Mouse (Mus musculus) cerebellum, adult (tissue): ENCODE results near the gene Mup4.
"Not testable (repeated sequence)": the region's sequence is repeated elsewhere in the genome, so short reads cannot be mapped to it uniquely, and the experiment has no call there.

Experiments used
- ATAC-seq: cut with Nextera tagmentation; 2 replicates; pipeline ENCODE4 v1.9.2; 2017; ENCODE audit warnings: mild to moderate bottlenecking, moderate library complexity, mixed read lengths; ENCODE audit not compliant: insufficient number of reproducible peaks, low FRiP score, low TSS enrichment

Gene Mup4

DNA sequence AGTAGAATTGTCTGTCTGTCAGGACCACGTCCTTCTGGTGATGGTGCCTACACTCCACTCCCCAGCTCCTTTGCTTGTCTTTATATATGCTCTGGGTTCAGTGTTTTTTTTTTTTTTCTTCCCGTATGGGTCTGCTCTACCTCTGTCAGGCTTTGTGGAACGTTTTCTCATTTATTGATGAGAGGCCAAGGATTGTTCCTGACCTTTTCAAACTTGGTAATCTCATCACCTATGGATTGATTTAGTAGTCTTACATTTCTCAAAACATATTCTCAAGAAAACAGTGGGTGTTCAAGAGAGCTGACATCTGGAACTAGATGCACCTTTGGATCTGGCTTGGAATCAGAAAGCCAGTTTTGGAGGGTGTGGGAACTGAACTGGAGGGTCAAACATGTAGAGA is at the start of gene Mup4:
Gene Mup4, minus strand, starts transcription at position 101 of the 400 bp plus-strand sequence.
- ATAC-seq, result no peak

DNA sequence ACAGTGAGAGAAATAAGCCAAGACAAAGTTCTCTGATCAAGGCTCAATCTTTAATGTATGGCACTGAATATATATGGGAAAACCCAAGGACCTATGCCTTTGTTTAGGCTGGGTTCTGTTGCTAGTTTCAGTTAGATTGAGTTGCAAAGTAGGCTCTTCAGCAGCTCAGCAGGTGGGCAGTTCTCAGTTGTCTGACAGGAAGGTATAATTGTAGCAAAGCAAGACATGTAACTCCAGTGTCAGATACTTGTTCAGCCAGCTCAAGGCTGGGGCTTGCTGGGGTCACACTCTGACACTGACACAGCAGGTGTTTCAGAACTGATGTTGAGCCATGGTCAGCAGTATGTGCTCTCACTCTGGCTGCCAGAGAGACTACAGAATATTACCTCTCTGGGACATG is 37.4 kb upstream of the Mup4 start:
- not testable (repeated sequence) for ATAC-seq

DNA sequence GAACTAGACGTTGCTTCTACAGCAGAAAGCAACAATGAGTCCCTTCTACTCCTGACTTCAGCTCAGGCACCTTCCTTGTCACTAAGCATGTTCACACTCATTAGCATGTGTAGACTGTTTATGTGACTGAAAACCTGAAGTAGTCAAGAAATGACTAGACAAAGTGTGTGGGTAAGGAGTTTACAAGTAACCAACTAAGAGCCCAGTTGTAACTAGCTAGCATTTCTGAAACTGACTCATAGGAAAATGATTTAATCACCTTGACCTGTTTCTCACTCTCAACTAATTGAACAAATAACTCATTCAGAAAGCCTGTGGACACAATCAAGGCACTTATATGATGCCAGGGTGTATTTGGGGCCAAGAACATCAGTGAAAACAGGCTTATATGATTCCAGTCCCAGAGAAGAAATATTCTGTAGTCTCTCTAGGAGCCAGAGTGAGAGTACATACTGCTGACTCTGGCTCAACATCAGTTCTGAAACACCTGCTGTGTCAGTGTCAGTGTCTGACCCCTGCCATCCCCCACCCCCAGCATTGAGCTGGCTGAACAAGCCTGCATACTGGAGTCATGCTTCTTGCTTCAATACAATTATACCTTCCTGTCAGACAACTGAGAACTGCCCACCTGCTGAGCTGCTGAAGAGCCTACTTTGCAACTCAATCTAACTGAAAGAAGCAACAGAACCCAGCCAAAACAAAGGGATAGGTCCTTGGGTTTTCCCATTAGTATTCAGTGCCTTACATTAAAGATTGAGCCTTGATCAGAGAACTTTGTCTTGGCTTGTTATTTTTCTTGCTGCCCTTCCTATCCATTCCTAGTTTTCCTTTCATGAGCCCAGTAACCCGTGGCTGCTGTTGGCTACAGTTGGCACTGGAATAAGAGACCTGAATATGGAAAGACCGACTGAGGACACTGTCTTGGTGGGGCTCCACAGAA is 3.2 kb upstream of the Mup4 start, which contains the start of gene Mup6:
Gene Mup6, plus strand, starts transcription at position 890 of the 940 bp plus-strand sequence.
- ATAC-seq, result no peak

DNA sequence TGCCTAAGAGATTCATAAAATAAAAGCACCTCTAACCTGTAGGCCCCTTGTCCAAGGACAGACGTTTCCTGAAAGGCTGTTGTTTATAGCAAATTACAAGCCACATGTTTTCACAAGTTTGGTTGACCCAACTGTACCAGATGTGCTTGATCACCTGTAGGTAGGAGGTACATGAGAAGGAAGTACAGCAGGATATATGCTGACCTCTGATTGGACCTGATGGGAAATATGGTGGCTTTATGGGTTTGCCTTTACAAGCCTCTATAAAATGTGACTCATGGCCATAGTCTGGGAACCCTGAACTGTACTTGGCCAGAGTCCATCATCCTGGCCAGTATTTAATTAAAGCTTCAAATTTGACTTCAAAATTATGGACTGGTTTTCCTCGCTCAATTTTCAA is 23.0 kb downstream of the Mup4 start:
- no peak for ATAC-seq

DNA sequence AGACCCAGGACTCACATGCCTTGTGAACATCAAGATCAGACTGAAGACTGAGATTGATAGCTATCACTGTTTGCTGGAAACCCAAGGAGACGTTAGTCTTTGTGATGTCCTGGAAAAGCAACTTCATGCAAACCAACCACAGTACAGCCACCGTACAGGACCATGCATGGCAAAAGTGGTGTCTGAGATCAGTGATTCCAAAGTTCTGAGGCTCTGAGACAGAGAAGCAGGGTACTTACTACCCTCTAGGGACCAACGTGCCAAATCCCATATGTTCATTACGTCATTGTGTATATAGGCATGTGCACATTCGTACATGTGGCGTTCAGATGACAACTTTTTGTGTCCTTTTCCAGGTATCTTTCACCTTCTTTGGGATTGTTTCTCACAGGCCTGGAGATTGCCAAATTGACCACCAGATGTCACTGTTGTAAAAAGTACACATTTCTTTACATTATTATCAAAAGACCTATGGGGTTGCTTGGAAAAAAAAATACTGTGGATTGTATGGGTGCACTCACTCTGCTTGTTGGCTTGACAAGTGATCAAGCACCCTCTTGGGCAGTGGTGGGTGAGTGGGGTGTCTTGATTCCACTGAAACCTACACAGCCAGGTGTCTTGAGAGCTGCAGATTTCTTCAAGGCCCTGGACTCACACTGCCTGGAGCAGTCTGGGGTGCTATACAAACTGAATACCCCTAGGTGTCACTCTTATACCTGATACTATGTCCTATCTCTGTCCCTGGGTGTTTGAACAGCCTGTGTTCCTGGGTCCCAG is 27.8 kb downstream of the Mup4 start:
- ATAC-seq, result peak; percentile 62

DNA sequence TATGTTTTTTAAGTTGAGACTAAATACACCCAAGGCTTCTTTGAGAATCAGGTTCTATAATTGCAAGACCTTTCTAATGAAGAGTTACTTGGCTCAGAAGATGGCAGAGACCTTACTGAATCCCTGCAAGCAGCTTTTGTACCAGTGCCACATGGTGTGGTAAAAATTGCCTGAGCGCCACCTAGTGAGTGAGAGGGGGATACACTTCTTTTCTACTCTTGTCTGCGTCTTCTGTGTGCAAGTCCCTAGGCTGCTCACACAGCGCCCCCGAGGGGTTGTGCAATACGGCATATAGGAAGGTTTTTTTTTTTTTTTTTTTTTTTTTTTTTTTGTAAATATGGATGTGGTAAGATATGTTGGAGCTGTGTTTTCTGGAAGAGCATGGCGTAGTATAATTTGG is 32.2 kb downstream of the Mup4 start:
- peak; percentile 81 for ATAC-seq

DNA sequence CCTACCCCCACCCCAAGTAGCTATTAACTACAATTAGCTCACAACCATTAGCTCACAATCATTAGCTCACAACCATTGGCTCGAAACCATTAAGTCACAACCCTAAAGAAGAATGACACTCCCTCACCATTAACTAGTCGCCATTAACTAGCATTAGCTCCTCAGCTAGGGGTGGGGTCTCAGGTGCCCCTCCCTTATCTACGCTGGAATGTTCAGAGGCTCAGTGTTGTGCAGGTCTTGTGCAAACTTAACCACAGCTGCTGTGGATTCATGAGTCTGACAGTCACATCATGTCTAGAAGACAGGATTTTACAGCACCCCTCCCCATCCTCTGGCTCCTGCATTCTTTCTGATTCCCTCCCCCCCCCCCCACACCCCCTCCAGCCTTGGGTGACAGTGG is 32.8 kb downstream of the Mup4 start:
- no peak for ATAC-seq

DNA sequence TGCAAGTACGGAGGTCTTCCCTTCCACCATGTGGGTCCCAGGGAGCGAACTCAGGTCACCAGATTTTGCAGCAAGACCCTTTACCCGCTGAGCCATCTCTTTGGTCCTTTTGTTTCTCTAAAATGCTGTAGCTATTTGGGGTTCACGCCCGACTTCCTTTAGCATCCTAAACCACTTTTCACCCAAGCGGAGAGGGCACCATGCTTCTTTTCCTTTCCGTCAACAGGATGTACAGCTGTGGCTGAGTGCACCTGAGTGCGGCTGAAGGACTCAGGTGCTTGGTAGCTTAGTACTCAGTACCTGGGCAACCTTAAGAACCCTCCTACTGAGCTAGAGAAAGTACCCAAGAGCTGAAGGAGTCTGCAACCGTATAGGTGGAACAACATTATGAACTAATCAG is 35.4 kb downstream of the Mup4 start:
- ATAC-seq, result no peak

DNA sequence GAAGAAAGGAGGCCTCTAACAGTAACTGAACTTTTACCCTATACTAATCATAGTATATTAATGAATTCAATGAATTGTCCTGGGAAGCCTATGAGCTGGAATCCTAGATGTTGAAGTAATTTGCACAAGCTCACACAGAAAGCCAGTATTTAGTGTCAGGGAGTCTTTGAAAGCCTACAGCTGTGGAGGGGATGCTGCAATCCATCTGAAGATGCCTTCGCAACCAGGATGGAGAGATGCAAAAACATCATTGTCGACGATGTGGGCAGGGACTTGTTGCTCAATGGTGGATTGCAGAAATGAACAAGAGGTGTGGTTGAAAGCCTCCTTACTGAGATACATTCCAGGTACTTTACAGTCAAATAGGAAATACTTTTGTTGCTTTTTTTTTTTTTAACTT is 42.5 kb downstream of the Mup4 start:
- ATAC-seq, result no peak

DNA sequence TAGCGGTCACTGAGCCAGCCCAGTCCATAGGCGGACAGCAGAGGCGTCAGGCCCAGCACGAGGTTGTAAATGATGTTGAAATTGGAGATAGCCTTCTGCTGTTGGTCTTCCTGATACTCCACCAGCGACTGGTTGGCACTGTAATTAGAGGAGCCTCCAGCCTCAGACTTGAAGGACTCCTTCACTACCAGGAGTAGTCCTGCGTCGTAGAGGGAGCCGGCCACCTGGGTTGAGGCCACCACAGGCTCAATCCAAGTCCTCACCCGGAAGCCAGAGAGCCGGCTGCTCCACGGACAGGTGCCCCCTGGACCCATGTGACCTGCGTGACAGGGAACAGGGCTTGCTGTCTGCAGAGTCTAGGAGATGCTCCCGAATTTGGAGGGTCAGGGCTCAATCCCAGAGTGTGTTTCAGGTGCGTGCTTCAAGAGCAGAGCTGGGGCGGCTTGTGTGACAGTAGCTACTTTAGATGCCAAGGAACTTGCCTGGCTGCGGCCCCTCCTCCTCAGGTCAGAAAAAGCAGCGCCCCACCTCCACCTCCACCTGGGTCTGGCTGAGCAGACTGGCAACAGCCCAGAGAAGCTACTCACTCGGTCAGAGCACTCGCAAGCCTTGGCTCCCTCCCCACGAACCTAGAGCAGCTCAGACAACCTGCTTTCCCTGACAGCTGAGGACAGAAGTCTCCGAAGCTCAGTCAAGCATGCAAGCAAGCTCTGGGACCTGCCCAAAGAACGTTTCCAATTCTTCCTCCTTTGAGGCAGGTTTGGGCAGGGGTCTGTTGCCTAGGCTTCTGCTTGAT is 45.7 kb downstream of the Mup4 start, which contains the start of gene Slc46a2:
Gene Slc46a2, minus strand, starts transcription at position 449 of the 796 bp plus-strand sequence.
- ATAC-seq, result peak; percentile 49

DNA sequence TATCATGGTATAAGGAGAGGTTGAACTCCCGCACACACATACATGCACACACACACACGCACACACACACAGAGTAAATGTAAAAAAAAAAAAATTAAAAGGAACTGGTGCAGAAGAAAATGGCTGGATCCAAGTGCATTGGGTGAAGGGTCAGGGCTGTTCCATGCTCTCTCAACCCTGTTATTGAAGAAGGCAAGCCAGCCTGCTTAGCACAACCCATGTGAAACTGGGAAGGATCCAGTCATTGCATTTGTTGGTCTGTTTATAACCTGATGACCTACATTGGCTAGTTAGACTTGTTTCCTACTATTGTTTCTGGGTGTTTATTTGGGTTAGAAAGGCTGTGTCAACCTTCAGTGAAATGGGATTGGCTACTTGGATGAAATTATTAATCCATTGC is 51.7 kb downstream of the Mup4 start:
- ATAC-seq, result no peak

DNA sequence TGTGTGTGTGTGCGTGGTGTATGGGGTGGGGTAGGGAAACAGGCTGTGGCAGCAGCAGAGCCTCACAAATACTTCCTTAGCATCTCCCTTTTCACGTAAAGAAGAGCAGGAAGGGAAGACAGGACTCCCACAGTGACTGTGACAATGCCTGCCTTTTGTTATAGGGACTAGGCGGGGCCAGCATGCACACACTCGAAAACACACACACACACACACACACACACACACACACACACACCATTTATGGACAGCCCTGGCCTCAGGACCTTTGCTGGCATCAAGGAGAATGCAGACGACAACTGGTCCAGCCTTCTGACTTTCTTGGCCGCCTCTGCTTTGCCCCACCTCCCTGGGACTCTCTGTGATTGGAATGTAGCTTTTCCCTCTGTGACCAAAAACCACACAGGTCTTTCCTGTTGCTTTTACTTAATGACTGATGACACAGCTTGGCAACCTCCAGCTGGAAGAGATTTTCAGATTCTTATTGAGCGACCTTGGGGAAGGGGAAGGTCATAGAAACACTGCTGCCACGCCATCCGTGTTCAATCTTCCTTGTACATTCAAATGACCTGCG is 52.8 kb downstream of the Mup4 start:
- no peak for ATAC-seq

DNA sequence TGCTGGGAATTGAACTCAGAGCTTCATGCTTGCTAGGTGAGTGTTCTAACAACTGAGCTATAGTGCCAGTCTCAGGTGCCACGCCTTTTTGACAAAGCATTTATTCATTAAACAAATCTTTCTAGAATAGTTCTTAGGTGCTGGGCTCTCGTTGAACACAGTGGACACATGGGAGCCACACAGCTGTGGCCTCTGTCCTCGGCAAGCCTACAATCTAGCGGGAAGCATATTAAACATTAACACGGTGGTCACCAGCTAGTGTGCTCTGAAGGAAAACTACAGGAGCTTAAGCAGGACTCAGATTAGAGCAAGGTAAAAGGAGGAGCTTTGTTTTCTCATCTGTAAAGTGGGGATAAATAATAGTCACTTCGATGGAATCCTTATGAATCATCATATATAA is 53.4 kb downstream of the Mup4 start:
- no peak for ATAC-seq
